In genomic region chr11:93097001-93097400, GRCm38 (mm10) we compare ENCODE assay signal across 8 mouse cellular contexts. TPM values are rescaled to one million over a fixed set of nuclear protein-coding genes. Genes with fewer than 3 reads are reported as not detected.
DNase-seq lines count a peak whose midpoint lies in the region; ATAC-seq lines count a peak whose summit lies in the region.

No protein-coding gene starts in this region.

- peaks cover 32% of the 10 kb centered on the region for H3K27me3 ChIP-seq in hindbrain, embryonic 11.5 days (ENCODE audit: control insufficient read depth, insufficient read depth, low read length)
- peaks cover 52% of the 10 kb centered on the region for H3K27me3 ChIP-seq in midbrain, embryonic 12.5 days

- H3K4me1 ChIP-seq in hindbrain, embryonic 11.5 days (replicated peaks; ENCODE audit: control insufficient read depth, insufficient read depth, low read length), result 0 out of 2 replicates have a peak, but pooled peaks cover 6% of the 10 kb centered on the region
- H3K4me1 ChIP-seq in midbrain, embryonic 12.5 days, result peaks cover 20% of the 10 kb centered on the region

- H3K27ac ChIP-seq in hindbrain, embryonic 11.5 days (ENCODE audit: low read depth, low read length), result no peak overlapping the region
- H3K27ac ChIP-seq in midbrain, embryonic 12.5 days (replicated peaks), result no peak overlapping the region

- no peak for ATAC-seq in hindbrain, embryonic 11.5 days (ENCODE audit: low FRiP score)
- no peak for ATAC-seq in midbrain, embryonic 12.5 days (ENCODE audit: low FRiP score, low read depth)

- peak overlapping the region; percentile 98; the same call in 1 of the 2 replicates for H3K4me2 ChIP-seq in hindbrain, embryonic 11.5 days (replicated peaks; ENCODE audit: low read depth, low read length)
- H3K4me2 ChIP-seq in midbrain, embryonic 12.5 days (replicated peaks), result peak overlapping the region; percentile 98

- no peaks in the 10 kb centered on the region for H3K9me3 ChIP-seq in hindbrain, embryonic 11.5 days (ENCODE audit: control insufficient read depth, low read length)
- no peaks in the 10 kb centered on the region for H3K9me3 ChIP-seq in midbrain, embryonic 12.5 days

- peak; percentile 21 for DNase-seq in ovary, postnatal 10 days (ENCODE audit: low spot score)
- no peak for DNase-seq in ovary, adult 18-20 months (ENCODE audit: low spot score)
- DNase-seq in cerebellum, postnatal 10 days, result peak; percentile 38 to 43
- peak; percentile 76 for DNase-seq in hindbrain, embryonic 11.5 days (ENCODE audit: low spot score)
- no peak for DNase-seq in right cerebral cortex, postnatal 14 days
- DNase-seq in spleen, postnatal 4 days (ENCODE audit: low spot score in 2 of 2), result no peak
- no peak for DNase-seq in left cerebral cortex, adult 11 months (ENCODE audit: low spot score)

- no peaks in the 10 kb centered on the region for H3K36me3 ChIP-seq in hindbrain, embryonic 11.5 days (ENCODE audit: control insufficient read depth, insufficient read depth, low read length)
- H3K36me3 ChIP-seq in midbrain, embryonic 12.5 days, result no peaks in the 10 kb centered on the region

- H3K9ac ChIP-seq in hindbrain, embryonic 11.5 days (ENCODE audit: low read depth, low read length), result no peak overlapping the region
- no peak overlapping the region for H3K9ac ChIP-seq in midbrain, embryonic 12.5 days (replicated peaks)

- under 1% methylated on average over 6 of the region's 6 CpGs for WGBS in hindbrain, embryonic 11.5 days
- WGBS in midbrain, embryonic 12.5 days, result under 1% methylated on average over 6 of the region's 6 CpGs

- H3K4me3 ChIP-seq in hindbrain, embryonic 11.5 days (ENCODE audit: low read depth, low read length), result peak overlapping the region; percentile 58
- H3K4me3 ChIP-seq in midbrain, embryonic 12.5 days, result peak overlapping the region; percentile 53

RNA-seq across cellular contexts. Expression of gene Car10, which starts 0.8 kb away (rescaled TPM):
- polyA plus RNA-seq in hindbrain, embryonic 11.5 days (2014; fragmentation: Nextera tagmentation; extraction: Ambion mirVana), result 4.9 and 5.8 TPM in 2 replicates
- polyA plus RNA-seq in midbrain, embryonic 12.5 days (2016; fragmentation: Nextera tagmentation; extraction: Ambion mirVana), result 4.5 and 4.6 TPM in 2 replicates

Comparison
In these comparisons a context has a peak if more than half of its experiments do, and no peak if none do; other contexts are left out.
1. DNase-seq: peak in ovary, postnatal 10 days (single experiment), cerebellum, postnatal 10 days (2 of 2) and hindbrain, embryonic 11.5 days (single experiment); none in ovary, adult 18-20 months (single experiment), right cerebral cortex, postnatal 14 days (single experiment), spleen, postnatal 4 days (0 of 2) and left cerebral cortex, adult 11 months (single experiment).